Mouse (Mus musculus): ENCODE data around the gene Cdk9. TPM values are rescaled to one million over a fixed set of nuclear protein-coding genes. Genes with fewer than 3 reads are reported as not detected.
A peak's percentile ranks its signal among the peaks of the same experiment; 100 is the strongest.

The Cdk9 gene
- polyA plus RNA-seq, 1 experiment from 2014 or later = 139 TPM

GRCm38 (mm10) chr2:32680961-32681650 is 31.8 kb downstream of the Cdk9 start:
- DNase-seq (ENCODE audit: extremely low spot score, low spot score) = no peak
- Histone ChIP-seq H3K27ac (peak overlapping the region; percentile 32), H3K27me3 (ENCODE audit: poor library complexity, severe bottlenecking) (no peaks in the 10 kb centered on the region), H3K36me3 (replicated peaks) (peaks cover 53% of the 10 kb centered on the region), H3K9me3 (no peaks in the 10 kb centered on the region), H3K4me1 (peaks cover 12% of the 10 kb centered on the region; the same call in 1 of the 2 replicates), H3K4me3 (no peak overlapping the region)
- WGBS = 90% methylated on average over 19 of the region's 19 CpGs

DNA sequence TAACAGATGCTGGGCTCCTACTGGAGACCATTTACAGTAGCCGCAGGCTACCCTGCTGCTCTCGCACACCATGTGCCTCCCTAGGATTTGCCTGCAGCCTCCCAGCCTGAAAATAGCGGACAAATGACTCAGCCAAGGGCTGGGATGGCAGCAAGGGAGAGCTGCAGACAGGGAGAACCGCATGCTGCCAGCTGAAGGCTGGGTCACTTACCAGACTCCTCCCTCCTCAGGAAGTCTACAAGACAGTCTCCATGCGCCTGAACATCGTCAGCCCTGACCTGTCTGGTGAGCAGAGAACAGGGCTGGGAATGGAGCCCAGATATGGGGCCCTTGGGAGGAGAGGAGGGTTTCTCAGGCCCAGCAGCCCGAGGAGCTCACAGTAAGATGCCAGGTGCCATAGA is 32.8 kb downstream of the Cdk9 start:
- 69% methylated on average over 7 of the region's 7 CpGs for WGBS
- no peak overlapping the region for H3K4me3 ChIP-seq
- no peaks in the 10 kb centered on the region for H3K27me3 ChIP-seq (ENCODE audit: poor library complexity, severe bottlenecking)
- peaks cover 42% of the 10 kb centered on the region for H3K36me3 ChIP-seq (replicated peaks)
- H3K4me1 ChIP-seq = peaks cover 12% of the 10 kb centered on the region; the same call in 1 of the 2 replicates
- peak overlapping the region; percentile 6; the same call in 1 of the 2 replicates for H3K27ac ChIP-seq
- no peaks in the 10 kb centered on the region for H3K9me3 ChIP-seq
- DNase-seq (ENCODE audit: extremely low spot score, low spot score) = no peak

DNA sequence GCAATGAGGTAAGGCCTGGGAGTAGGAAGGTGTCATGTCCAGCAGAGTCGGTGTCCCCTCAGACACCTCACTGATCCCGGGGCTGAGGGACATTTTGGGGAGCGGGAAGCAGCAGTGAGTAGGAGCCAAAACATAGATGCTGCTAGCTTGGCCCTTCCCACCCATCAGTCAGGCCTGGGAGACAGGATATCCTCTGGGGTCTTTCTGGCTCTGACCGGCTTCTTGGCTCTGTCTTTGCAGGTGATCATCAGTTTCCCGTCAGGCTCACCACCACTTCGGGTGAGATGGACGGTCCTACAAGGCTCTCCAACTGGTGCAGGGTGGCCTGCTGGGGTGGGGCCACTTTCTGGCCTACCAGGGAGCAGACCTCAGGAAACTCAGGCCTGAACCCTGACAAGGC is 35.2 kb downstream of the Cdk9 start:
- no peak overlapping the region for H3K4me3 ChIP-seq
- WGBS = 96% methylated on average over 7 of the region's 7 CpGs
- H3K27me3 ChIP-seq (ENCODE audit: poor library complexity, severe bottlenecking) = no peaks in the 10 kb centered on the region
- peaks cover 19% of the 10 kb centered on the region for H3K36me3 ChIP-seq (replicated peaks)
- H3K27ac ChIP-seq = no peak overlapping the region
- DNase-seq (ENCODE audit: extremely low spot score, low spot score) = no peak
- no peaks in the 10 kb centered on the region for H3K9me3 ChIP-seq
- H3K4me1 ChIP-seq = peaks cover 16% of the 10 kb centered on the region; the same call in 1 of the 2 replicates

- no peaks in the 10 kb centered on the region for H3K27me3 ChIP-seq (ENCODE audit: poor library complexity, severe bottlenecking)
- no peaks in the 10 kb centered on the region for H3K9me3 ChIP-seq
- DNase-seq (ENCODE audit: extremely low spot score, low spot score) = no peak
- WGBS = 88% methylated on average over 3 of the region's 3 CpGs
- H3K27ac ChIP-seq = no peak overlapping the region
- H3K36me3 ChIP-seq (replicated peaks) = peaks cover 11% of the 10 kb centered on the region
- H3K4me1 ChIP-seq = peaks cover 14% of the 10 kb centered on the region; the same call in 1 of the 2 replicates
- no peak overlapping the region for H3K4me3 ChIP-seq
Measured at GRCm38 (mm10) chr2:32676821-32677220, 36.1 kb downstream of the Cdk9 start.

DNA sequence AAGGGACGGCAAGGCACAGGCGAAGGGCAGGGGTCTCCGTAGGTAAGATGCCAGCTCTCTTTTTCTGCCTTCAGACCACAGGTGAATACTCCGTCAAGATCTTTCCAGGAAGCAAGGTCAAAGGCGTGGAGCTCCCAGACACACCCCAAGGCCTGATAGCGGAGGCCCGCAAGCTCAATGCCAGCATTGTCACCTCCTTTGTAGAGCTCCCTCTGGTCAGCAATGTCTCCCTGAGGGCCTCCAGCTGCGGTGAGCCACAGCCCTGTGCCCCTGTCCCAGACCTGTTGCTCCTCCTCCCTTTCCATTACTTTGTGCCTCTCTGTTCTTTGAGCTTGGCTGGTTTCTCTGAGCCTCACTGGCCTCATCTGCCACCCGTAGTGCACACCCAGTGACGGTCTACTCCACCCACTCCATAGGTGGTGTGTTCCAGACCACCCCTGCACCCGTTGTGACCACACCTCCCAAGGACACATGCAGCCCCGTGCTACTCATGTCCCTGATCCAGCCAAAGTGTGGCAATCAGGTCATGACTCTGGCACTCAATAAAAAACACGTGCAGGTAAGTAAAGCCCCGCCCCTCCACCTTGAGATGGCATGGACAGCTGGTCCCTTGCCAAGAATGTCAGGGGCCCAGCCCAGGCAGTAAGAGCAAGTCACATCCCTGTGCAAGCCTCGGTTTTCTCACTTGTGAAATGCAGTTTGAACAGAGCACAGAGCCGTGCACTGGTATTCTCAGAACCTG is 39.5 kb downstream of the Cdk9 start:
- Histone ChIP-seq H3K4me1 (0 out of 2 replicates have a peak, but pooled peaks cover 3% of the 10 kb centered on the region), H3K4me3 (no peak overlapping the region), H3K27ac (no peak overlapping the region), H3K9me3 (no peaks in the 10 kb centered on the region), H3K27me3 (ENCODE audit: poor library complexity, severe bottlenecking) (no peaks in the 10 kb centered on the region), H3K36me3 (replicated peaks) (peaks cover 4% of the 10 kb centered on the region)
- WGBS = 85% methylated on average over 16 of the region's 16 CpGs
- DNase-seq (ENCODE audit: extremely low spot score, low spot score) = no peak

DNA sequence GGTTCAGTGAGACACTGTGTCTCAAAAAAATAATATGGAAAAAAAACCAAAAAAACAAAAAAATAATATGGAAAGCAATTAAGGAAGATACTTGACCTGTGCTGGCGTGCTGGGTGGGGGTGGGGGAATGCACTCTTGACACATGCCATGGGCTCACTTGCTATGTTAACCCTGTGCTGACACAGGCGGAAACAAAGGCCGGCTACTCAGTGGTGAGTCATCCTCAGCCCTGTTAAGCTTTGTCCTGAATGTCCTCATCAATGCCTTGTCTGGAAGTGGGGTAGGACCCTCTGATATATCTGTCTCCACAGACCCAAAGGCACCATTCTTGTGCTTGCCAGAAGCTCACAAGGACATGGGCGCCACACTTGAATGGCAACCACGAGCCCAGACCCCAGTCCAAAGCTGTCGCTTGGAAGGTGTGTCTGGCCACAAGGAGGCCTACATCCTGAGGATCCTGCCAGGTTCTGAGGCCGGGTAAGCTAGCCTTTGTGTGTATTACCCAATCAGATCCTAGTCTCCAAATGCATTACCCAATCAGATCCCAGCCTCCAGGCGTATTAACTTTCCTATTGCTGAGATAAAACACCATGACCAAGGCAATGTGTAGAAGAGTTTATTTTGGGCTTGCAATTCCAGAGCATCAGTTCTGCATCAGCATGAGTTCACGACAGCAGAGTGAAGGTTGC is 40.8 kb downstream of the Cdk9 start:
- no peaks in the 10 kb centered on the region; the same call in 1 of the 2 replicates for H3K36me3 ChIP-seq (replicated peaks)
- H3K27ac ChIP-seq = no peak overlapping the region
- DNase-seq (ENCODE audit: extremely low spot score, low spot score) = no peak
- no peak overlapping the region for H3K4me3 ChIP-seq
- H3K4me1 ChIP-seq = peaks cover 10% of the 10 kb centered on the region
- H3K9me3 ChIP-seq = no peaks in the 10 kb centered on the region
- no peaks in the 10 kb centered on the region for H3K27me3 ChIP-seq (ENCODE audit: poor library complexity, severe bottlenecking)
- WGBS = 75% methylated on average over 9 of the region's 9 CpGs

DNA sequence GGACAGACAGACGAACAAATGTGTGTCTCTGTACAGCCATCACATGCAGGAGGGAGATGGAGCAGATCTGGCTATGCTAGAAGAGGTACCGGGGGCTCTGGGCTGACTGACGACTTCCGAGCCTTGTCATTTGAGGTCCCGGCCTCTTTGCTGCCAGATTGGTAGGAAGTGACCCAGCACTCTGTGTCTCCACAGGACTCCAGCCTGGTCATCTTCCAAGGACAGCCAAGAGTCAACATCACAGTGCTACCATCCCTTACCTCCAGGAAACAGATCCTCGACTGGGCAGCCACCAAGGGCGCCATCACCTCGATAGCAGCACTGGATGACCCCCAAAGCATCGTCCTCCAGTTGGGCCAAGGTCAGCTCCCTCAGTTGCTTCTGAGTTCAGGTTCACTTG is 41.7 kb downstream of the Cdk9 start:
- H3K36me3 ChIP-seq (replicated peaks) = no peaks in the 10 kb centered on the region; the same call in 1 of the 2 replicates
- DNase-seq (ENCODE audit: extremely low spot score, low spot score) = no peak
- H3K27ac ChIP-seq = no peak overlapping the region
- H3K9me3 ChIP-seq = no peaks in the 10 kb centered on the region
- H3K4me1 ChIP-seq = peaks cover 11% of the 10 kb centered on the region
- H3K27me3 ChIP-seq (ENCODE audit: poor library complexity, severe bottlenecking) = no peaks in the 10 kb centered on the region
- no peak overlapping the region for H3K4me3 ChIP-seq
- 92% methylated on average over 9 of the region's 9 CpGs for WGBS

DNA sequence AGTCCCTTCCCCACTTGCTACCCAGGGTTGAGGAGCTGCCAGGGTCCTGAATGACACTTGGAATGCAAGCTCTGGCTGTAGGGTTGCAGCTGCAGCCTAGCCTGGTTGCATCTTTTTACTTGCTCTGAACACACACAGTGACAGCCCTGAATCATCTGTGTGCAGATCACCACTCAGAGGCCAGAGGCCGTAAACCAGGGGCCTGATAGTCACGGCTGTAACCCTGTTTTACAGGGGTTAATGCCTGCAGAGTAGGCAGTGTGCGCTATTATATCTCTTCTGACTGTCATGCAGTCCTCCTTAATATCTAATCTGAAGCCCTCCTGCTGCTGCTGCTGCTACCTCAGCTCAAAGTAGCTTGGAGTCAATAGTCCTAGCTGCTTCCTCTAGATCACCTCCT is 43.0 kb downstream of the Cdk9 start:
- no peak overlapping the region for H3K4me3 ChIP-seq
- WGBS = 85% methylated on average over 3 of the region's 3 CpGs
- no peaks in the 10 kb centered on the region for H3K27me3 ChIP-seq (ENCODE audit: poor library complexity, severe bottlenecking)
- H3K36me3 ChIP-seq (replicated peaks) = no peaks in the 10 kb centered on the region; the same call in 1 of the 2 replicates
- H3K27ac ChIP-seq = no peak overlapping the region
- peaks cover 13% of the 10 kb centered on the region for H3K4me1 ChIP-seq
- DNase-seq (ENCODE audit: extremely low spot score, low spot score) = no peak
- H3K9me3 ChIP-seq = no peaks in the 10 kb centered on the region

DNA sequence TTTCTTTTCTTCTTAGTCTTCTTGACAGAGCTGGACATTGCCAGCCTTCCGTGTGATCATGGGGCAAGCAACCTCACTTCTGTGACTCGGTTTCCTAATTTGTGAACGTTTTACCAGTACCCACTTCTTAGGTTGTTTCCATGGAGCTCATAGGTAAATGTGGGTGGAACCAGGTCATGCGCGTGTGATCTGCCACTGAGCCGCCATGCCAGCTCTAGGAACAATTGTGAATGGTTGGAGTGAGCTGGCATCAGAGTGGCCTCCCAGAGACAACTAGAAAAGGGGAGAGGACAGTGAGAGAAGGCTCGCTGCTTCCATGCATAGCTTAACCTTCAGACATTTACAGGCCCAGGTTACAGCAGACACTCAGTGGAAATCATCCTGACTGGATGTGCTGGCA is 44.7 kb downstream of the Cdk9 start:
- Histone ChIP-seq H3K36me3 (replicated peaks) (no peaks in the 10 kb centered on the region), H3K27me3 (ENCODE audit: poor library complexity, severe bottlenecking) (no peaks in the 10 kb centered on the region), H3K27ac (peak overlapping the region; percentile 65), H3K4me1 (peaks cover 11% of the 10 kb centered on the region), H3K4me3 (no peak overlapping the region), H3K9me3 (no peaks in the 10 kb centered on the region)
- no peak for DNase-seq (ENCODE audit: extremely low spot score, low spot score)
- 84% methylated on average over 7 of the region's 7 CpGs for WGBS

DNA sequence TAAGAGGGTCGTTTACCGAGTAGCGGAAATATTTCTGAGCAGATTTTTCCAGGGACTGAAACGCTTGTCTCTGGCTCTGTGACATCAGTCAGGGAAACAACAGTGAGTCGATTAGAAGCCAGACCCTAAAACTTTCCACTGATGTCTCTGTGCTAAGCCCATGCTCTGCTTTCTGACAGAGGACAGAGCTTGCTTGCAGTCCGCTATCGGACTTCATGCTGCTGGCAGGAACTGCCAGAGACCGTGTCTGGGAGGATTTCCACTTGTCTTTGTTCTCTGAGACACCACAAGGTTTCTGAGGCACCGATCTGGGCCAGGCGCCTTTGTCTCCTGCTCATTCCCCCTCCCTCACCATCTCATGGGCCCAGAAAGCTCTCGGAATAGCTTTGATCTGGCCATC is 45.1 kb downstream of the Cdk9 start:
- no peak for DNase-seq (ENCODE audit: extremely low spot score, low spot score)
- H3K4me1 ChIP-seq = peaks cover 10% of the 10 kb centered on the region
- 50% methylated on average over 11 of the region's 11 CpGs for WGBS
- no peaks in the 10 kb centered on the region for H3K36me3 ChIP-seq (replicated peaks)
- peak overlapping the region; percentile 65 for H3K27ac ChIP-seq
- no peak overlapping the region for H3K4me3 ChIP-seq
- H3K27me3 ChIP-seq (ENCODE audit: poor library complexity, severe bottlenecking) = no peaks in the 10 kb centered on the region
- no peaks in the 10 kb centered on the region for H3K9me3 ChIP-seq

DNA sequence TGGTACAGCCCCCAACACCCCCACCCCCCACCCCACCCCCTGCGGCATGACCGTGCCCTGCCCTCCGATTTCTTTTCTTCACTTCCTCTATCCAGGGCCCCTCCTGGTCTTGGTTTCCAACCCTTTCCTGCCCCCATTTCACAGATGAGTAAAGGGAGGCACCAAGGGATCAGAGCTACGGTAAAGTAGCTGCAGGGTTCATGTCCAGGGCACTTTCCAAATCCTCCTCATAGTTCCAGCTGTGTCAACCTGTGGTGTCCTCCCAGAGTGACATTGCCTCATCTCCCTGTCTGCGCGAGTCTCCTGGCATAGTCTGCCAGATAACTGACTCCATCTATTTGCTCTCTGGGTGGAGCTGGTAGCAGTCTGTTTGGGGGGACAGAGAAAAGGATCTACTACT is 47.0 kb downstream of the Cdk9 start:
- H3K9me3 ChIP-seq = no peaks in the 10 kb centered on the region
- H3K4me3 ChIP-seq = no peak overlapping the region
- DNase-seq (ENCODE audit: extremely low spot score, low spot score) = no peak
- no peaks in the 10 kb centered on the region for H3K27me3 ChIP-seq (ENCODE audit: poor library complexity, severe bottlenecking)
- 92% methylated on average over 6 of the region's 6 CpGs for WGBS
- no peaks in the 10 kb centered on the region for H3K36me3 ChIP-seq (replicated peaks)
- peak overlapping the region; percentile 58 for H3K27ac ChIP-seq
- H3K4me1 ChIP-seq = peaks cover 23% of the 10 kb centered on the region

DNA sequence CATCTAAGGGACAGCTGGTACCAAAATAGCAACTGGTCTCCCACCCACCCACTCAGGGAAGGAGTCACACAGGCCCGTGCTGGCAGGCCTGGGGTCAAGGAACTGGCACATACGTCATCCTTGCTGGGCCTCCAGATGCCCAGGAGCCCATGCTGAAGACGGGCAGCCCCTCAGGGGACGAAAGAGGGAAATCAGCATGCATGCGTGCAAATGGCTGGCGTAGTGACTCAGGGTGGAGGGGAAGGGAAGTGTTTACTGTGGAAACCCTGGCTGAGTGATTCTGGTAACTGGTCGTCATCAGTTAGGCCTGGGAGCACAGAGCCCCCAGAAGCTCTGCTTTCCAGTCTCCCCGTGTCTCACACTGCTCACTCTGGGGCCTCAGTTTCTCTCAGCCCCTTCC is 47.5 kb downstream of the Cdk9 start:
- Histone ChIP-seq H3K27ac (peak overlapping the region; percentile 58), H3K4me1 (peaks cover 23% of the 10 kb centered on the region)
- WGBS = 89% methylated on average over 8 of the region's 8 CpGs

DNA sequence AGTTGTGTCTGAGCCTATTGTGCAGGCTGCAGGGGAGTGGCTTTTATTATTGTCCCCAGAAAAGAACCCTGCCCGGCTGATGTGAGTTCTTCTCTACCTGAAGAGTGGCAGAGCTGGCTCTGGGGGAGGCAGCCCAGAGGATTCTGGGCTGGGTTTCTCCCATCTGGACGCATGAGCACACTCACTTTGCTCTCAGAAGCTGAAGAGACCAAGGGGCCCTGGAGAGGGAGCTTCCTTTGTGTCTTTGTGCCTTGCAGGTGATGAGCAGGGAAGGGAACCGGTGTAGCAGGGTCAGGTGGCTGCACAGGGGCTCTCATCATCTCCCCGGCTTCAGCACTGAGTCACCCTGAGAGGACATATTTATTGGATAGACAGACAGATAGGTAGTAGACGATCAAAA is 50.6 kb downstream of the Cdk9 start:
- WGBS = 66% methylated on average over 5 of the region's 5 CpGs

More for the DNA sequence above, 47.5 kb downstream of the Cdk9 start:
- H3K27me3 ChIP-seq (ENCODE audit: poor library complexity, severe bottlenecking) = no peaks in the 10 kb centered on the region
- no peaks in the 10 kb centered on the region for H3K36me3 ChIP-seq (replicated peaks)
- no peak for DNase-seq (ENCODE audit: extremely low spot score, low spot score)
- no peak overlapping the region for H3K4me3 ChIP-seq
- no peaks in the 10 kb centered on the region for H3K9me3 ChIP-seq

More for the DNA sequence above, 50.6 kb downstream of the Cdk9 start:
- H3K27me3 ChIP-seq (ENCODE audit: poor library complexity, severe bottlenecking) = no peaks in the 10 kb centered on the region
- no peaks in the 10 kb centered on the region for H3K36me3 ChIP-seq (replicated peaks)
- H3K4me1 ChIP-seq = peaks cover 17% of the 10 kb centered on the region
- H3K9me3 ChIP-seq = no peaks in the 10 kb centered on the region
- no peak overlapping the region for H3K4me3 ChIP-seq
- no peak for DNase-seq (ENCODE audit: extremely low spot score, low spot score)
- H3K27ac ChIP-seq = peak overlapping the region; percentile 68
